Mouse (Mus musculus) adrenal gland, adult 2 months (tissue): ENCODE data around the gene Veph1. TPM values are rescaled to one million over a fixed set of nuclear protein-coding genes. Genes with fewer than 3 reads are reported as not detected.

ENCODE experiments used
- DNase-seq: peaks from one replicate; pipeline ENCODE4 v3.0.0; 2021
- polyA plus RNA-seq: library from polyadenylated mRNA; depleted of rRNA; stranded (reverse); fragments of >200 nt; gene quantifications from 2 replicates; pipeline ENCODE4 v1.2.3, GENCODE M21; 2012
- total RNA-seq, 2 experiments: library from RNA; stranded (reverse); gene quantifications; 2 replicates each; pipeline ENCODE4 v1.2.3; 2021

The Veph1 gene
- total and polyA plus RNA-seq, 3 experiments, result 0.09 TPM; not detected in 2

- no peak for DNase-seq
These were observed 194.6 kb downstream of the Veph1 start for GRCm38 (mm10) chr3:66101809-66102598.

- DNase-seq, result no peak
These were observed 195.6 kb downstream of the Veph1 start for GRCm38 (mm10) chr3:66101074-66101473.

- DNase-seq, result no peak
These were observed 204.9 kb downstream of the Veph1 start for GRCm38 (mm10) chr3:66091746-66092145.

GRCm38 (mm10) chr3:66087608-66088007, 209.0 kb downstream of the Veph1 start:
- no peak for DNase-seq

GRCm38 (mm10) chr3:66083856-66084255, 212.8 kb downstream of the Veph1 start:
- DNase-seq, result no peak

GRCm38 (mm10) chr3:66083407-66083806, 213.2 kb downstream of the Veph1 start:
- DNase-seq, result no peak

- no peak for DNase-seq
These were observed 213.7 kb downstream of the Veph1 start for GRCm38 (mm10) chr3:66082975-66083374.

- peak; percentile 33 for DNase-seq
These were observed 215.3 kb downstream of the Veph1 start for GRCm38 (mm10) chr3:66081363-66081736.

GRCm38 (mm10) chr3:66080631-66081362, 215.8 kb downstream of the Veph1 start:
- peak; percentile 6 for DNase-seq

- DNase-seq, result peak; percentile 74
These were observed 216.8 kb downstream of the Veph1 start for GRCm38 (mm10) chr3:66079886-66080285.

- DNase-seq, result no peak
These were observed 217.6 kb downstream of the Veph1 start for GRCm38 (mm10) chr3:66078898-66079537.

GRCm38 (mm10) chr3:66078026-66078721, 218.5 kb downstream of the Veph1 start:
- peak; percentile 30 for DNase-seq

GRCm38 (mm10) chr3:66070274-66070673, 226.4 kb downstream of the Veph1 start:
- DNase-seq, result no peak

GRCm38 (mm10) chr3:66063881-66064280, 232.8 kb downstream of the Veph1 start:
- peak; percentile 30 for DNase-seq

- no peak for DNase-seq
These were observed 239.7 kb downstream of the Veph1 start for GRCm38 (mm10) chr3:66056912-66057311.

GRCm38 (mm10) chr3:66055652-66056051, 241.0 kb downstream of the Veph1 start:
- no peak for DNase-seq

- DNase-seq, result no peak
These were observed 246.3 kb downstream of the Veph1 start for GRCm38 (mm10) chr3:66050092-66050886.

GRCm38 (mm10) chr3:66040857-66041494, 255.7 kb downstream of the Veph1 start:
- no peak for DNase-seq

GRCm38 (mm10) chr3:66035226-66035625, 261.4 kb downstream of the Veph1 start:
- DNase-seq, result no peak

GRCm38 (mm10) chr3:66033346-66033745, 263.3 kb downstream of the Veph1 start:
- peak; percentile 17 for DNase-seq

GRCm38 (mm10) chr3:66025454-66025853, 271.2 kb downstream of the Veph1 start:
- no peak for DNase-seq
